Mouse (Mus musculus) adipose tissue, adult 10 weeks (tissue): ENCODE measurements around the gene Gc. TPM values are rescaled to one million over a fixed set of nuclear protein-coding genes. Genes with fewer than 3 reads are reported as not detected.

Source experiments
- polyA plus RNA-seq: library from polyadenylated mRNA; stranded (reverse); fragments of 350-450 nt; fragmentation: Illumina TruSeq; extraction: RNeasy Lipid Tissue Mini Kit (QIAGEN cat#74804); gene quantifications from one replicate; pipeline ENCODE4 v1.2.3, GENCODE M21; 2014; ENCODE audit warnings: low read depth, low replicate concordance

Gc gene
- 50.6 TPM for polyA plus RNA-seq

GRCm38 (mm10) chr5:89457554-89458062 is at the start of gene Gc:
Gene Gc (minus strand): TSS chr5:89457898.

Other genes with a start within 250 kb of the Gc start
- gene Npffr2, start 69.5 kb upstream of the Gc start, polyA plus RNA-seq, result not detected